Mouse (Mus musculus): Measurements from ENCODE around the gene N4bp2l2.
"Not testable (repeated sequence)": the region's sequence is repeated elsewhere in the genome, so short reads cannot be mapped to it uniquely, and the experiment has no call there.

The N4bp2l2 gene

GRCm38 (mm10) chr5:150643390-150643789 lies 22.6 kb downstream of the N4bp2l2 start:
- DNase-seq (ENCODE audit: low spot score in 2 of 2), result not testable (repeated sequence)

GRCm38 (mm10) chr5:150641440-150641839 lies 24.5 kb downstream of the N4bp2l2 start:
- no peak for DNase-seq (ENCODE audit: low spot score in 2 of 2)

GRCm38 (mm10) chr5:150629692-150630091 lies 36.3 kb downstream of the N4bp2l2 start:
- DNase-seq (ENCODE audit: low spot score in 2 of 2), result no peak

- no peak for DNase-seq (ENCODE audit: low spot score in 2 of 2)
These were observed 36.7 kb downstream of the N4bp2l2 start for GRCm38 (mm10) chr5:150629272-150629671.

GRCm38 (mm10) chr5:150625528-150625927 lies 40.5 kb downstream of the N4bp2l2 start:
- no peak for DNase-seq (ENCODE audit: low spot score in 2 of 2)

- DNase-seq (ENCODE audit: low spot score in 2 of 2), result no peak
These were observed 43.2 kb downstream of the N4bp2l2 start for GRCm38 (mm10) chr5:150622792-150623191.

GRCm38 (mm10) chr5:150621592-150621991 lies 44.4 kb downstream of the N4bp2l2 start:
- DNase-seq (ENCODE audit: low spot score in 2 of 2), result no peak

- DNase-seq (ENCODE audit: low spot score in 2 of 2), result no peak
These were observed 45.3 kb downstream of the N4bp2l2 start for GRCm38 (mm10) chr5:150620588-150621135.

- DNase-seq (ENCODE audit: low spot score in 2 of 2), result no peak
These were observed 47.2 kb downstream of the N4bp2l2 start for GRCm38 (mm10) chr5:150618599-150619355.

GRCm38 (mm10) chr5:150616731-150617130 lies 49.3 kb downstream of the N4bp2l2 start:
- no peak for DNase-seq (ENCODE audit: low spot score in 2 of 2)

- DNase-seq (ENCODE audit: low spot score in 2 of 2), result no peak
These were observed 49.8 kb downstream of the N4bp2l2 start for GRCm38 (mm10) chr5:150616216-150616615.

- no peak for DNase-seq (ENCODE audit: low spot score in 2 of 2)
These were observed 51.9 kb downstream of the N4bp2l2 start for GRCm38 (mm10) chr5:150614054-150614453.

- DNase-seq (ENCODE audit: low spot score in 2 of 2), result no peak
These were observed 54.3 kb downstream of the N4bp2l2 start for GRCm38 (mm10) chr5:150611697-150612096.

GRCm38 (mm10) chr5:150611136-150611535 lies 54.8 kb downstream of the N4bp2l2 start:
- no peak for DNase-seq (ENCODE audit: low spot score in 2 of 2)

GRCm38 (mm10) chr5:150607631-150608030 lies 58.4 kb downstream of the N4bp2l2 start:
- no peak for DNase-seq (ENCODE audit: low spot score in 2 of 2)

GRCm38 (mm10) chr5:150606131-150606530 lies 59.9 kb downstream of the N4bp2l2 start:
- DNase-seq (ENCODE audit: low spot score in 2 of 2), result no peak

GRCm38 (mm10) chr5:150601441-150602230 lies 64.3 kb downstream of the N4bp2l2 start:
- DNase-seq (ENCODE audit: low spot score in 2 of 2), result no peak

GRCm38 (mm10) chr5:150600554-150601440 lies 65.2 kb downstream of the N4bp2l2 start:
- no peak for DNase-seq (ENCODE audit: low spot score in 2 of 2)

GRCm38 (mm10) chr5:150599301-150600294 lies 66.4 kb downstream of the N4bp2l2 start:
- no peak for DNase-seq (ENCODE audit: low spot score in 2 of 2)

All from urinary bladder, postnatal 4 days (tissue).